Comparison of ENCODE assay signal across 24 mouse cellular contexts in genomic region chr5:115862439-115862838, GRCm38 (mm10).
"Had no signal": no experiment of that assay in that cellular context is flagged by ENCODE, and none has a peak within 500 bp of the region (broad histone marks: within the 10 kb centered on the region; RNA-seq: fewer than 3 reads in every experiment).

No protein-coding gene starts in this region.

- H3K4me3 ChIP-seq: gastrocnemius, adult 2 months; heart, embryonic 10.5 days; heart, embryonic 12.5 days; hindbrain, embryonic 10.5 days; hindbrain, embryonic 12.5 days; intestine, embryonic 15.5 days; layer of hippocampus, adult 2 months; limb, embryonic 13.5 days; limb, embryonic 15.5 days had no signal

- DNase-seq: gastrocnemius, adult 2 months; gastrocnemius, postnatal 10 days; gastrocnemius, postnatal 25 days; heart, adult 18-20 months; heart, postnatal 10 days; heart, postnatal 4 days; kidney, adult 18-20 months; kidney, adult 8-10 months; kidney, postnatal 10 days; kidney, postnatal 25 days; kidney, postnatal 4 days; layer of hippocampus, postnatal 36 days; left cerebral cortex, postnatal 4 days had no signal

- H3K27me3 ChIP-seq: heart, embryonic 12.5 days; hindbrain, embryonic 12.5 days; intestine, embryonic 15.5 days; limb, embryonic 13.5 days; limb, embryonic 15.5 days had no signal

- H3K27ac ChIP-seq: gastrocnemius, adult 2 months; heart, embryonic 10.5 days; hindbrain, embryonic 10.5 days; hindbrain, embryonic 12.5 days; intestine, embryonic 15.5 days; layer of hippocampus, adult 2 months; limb, embryonic 13.5 days; limb, embryonic 15.5 days had no signal

- H3K4me2 ChIP-seq: heart, embryonic 12.5 days; hindbrain, embryonic 12.5 days; intestine, embryonic 15.5 days; limb, embryonic 13.5 days; limb, embryonic 15.5 days had no signal

- H3K9ac ChIP-seq: heart, embryonic 12.5 days; hindbrain, embryonic 12.5 days; intestine, embryonic 15.5 days; limb, embryonic 13.5 days; limb, embryonic 15.5 days had no signal

- H3K36me3 ChIP-seq: intestine, embryonic 15.5 days had no signal

- H3K9me3 ChIP-seq: heart, embryonic 10.5 days; heart, embryonic 12.5 days; hindbrain, embryonic 10.5 days; hindbrain, embryonic 12.5 days; intestine, embryonic 15.5 days; limb, embryonic 13.5 days; limb, embryonic 15.5 days had no signal

- ATAC-seq: forebrain, embryonic 16.5 days; inflammation-experienced regulatory T-cells, adult 6 months; intestine, embryonic 15.5 days; intestine, postnatal 0 days had no signal

- H3K4me1 ChIP-seq: hindbrain, embryonic 12.5 days; intestine, embryonic 15.5 days; limb, embryonic 13.5 days; limb, embryonic 15.5 days had no signal
